Mouse (Mus musculus) liver, postnatal 0 days (tissue): ENCODE data around the gene Fndc5.

Source experiments
- CTCF ChIP-seq: sonication (generic); IDR thresholded peaks from 2 replicates; pipeline ENCODE4 v1.5.1; 2016; ENCODE audit warnings: antibody characterized with exemption, low read depth
- EP300 ChIP-seq: IDR thresholded peaks from 2 replicates; pipeline ENCODE4 v1.6.1; 2016; ENCODE audit warnings: antibody characterized with exemption, low read depth, mild to moderate bottlenecking

DNA sequence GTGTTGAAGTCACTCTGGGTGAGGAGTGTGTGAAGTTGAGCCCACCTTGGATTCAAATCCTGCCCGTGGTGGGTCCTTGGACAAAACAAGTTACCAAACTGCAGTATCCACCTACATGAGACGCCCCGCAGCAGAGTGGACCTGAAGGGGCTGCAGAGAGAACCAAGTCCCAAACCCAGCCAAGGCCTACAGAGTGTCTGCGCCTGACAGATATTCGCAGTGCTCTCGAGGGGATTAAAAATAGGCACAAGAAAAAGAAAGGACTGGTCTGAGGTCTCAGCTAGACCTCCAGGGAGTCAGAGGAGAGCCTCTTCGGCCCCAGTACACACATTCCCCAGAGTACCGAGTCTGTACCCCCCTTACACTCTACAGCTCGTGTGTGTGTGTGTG is 615 bp upstream of the Fndc5 start:
- TF ChIP-seq CTCF (no peak), EP300 (no peak)
